Mouse (Mus musculus) olfactory bulb, adult 2 months (tissue): ENCODE data around the gene Pclaf.

Experiments
- CTCF ChIP-seq: fragments of 200-500 bp; IDR thresholded peaks from 2 replicates; pipeline ENCODE4 v1.5.1; 2012; ENCODE audit warnings: low read depth, mild to moderate bottlenecking, low read length, moderate library complexity; ENCODE audit not compliant: insufficient read depth
- POLR2A ChIP-seq: fragments of 200-500 bp; IDR thresholded peaks from 2 replicates; pipeline ENCODE4 v1.6.1; 2012; ENCODE audit warnings: mild to moderate bottlenecking, low read depth, low read length, moderate library complexity; ENCODE audit not compliant: insufficient read depth

- TF ChIP-seq CTCF: no peak
- TF ChIP-seq POLR2A: no peak
Observed at GRCm38 (mm10) chr9:65848154-65848553, 41.9 kb upstream of the Pclaf start.
